Mouse (Mus musculus): ENCODE data around the gene Tmem120b. TPM values are rescaled to one million over a fixed set of nuclear protein-coding genes. Genes with fewer than 3 reads are reported as not detected.

Tmem120b gene
- total and polyA plus RNA-seq, 3 experiments: 5.6 to 6.8 TPM; not detected in 1

DNA sequence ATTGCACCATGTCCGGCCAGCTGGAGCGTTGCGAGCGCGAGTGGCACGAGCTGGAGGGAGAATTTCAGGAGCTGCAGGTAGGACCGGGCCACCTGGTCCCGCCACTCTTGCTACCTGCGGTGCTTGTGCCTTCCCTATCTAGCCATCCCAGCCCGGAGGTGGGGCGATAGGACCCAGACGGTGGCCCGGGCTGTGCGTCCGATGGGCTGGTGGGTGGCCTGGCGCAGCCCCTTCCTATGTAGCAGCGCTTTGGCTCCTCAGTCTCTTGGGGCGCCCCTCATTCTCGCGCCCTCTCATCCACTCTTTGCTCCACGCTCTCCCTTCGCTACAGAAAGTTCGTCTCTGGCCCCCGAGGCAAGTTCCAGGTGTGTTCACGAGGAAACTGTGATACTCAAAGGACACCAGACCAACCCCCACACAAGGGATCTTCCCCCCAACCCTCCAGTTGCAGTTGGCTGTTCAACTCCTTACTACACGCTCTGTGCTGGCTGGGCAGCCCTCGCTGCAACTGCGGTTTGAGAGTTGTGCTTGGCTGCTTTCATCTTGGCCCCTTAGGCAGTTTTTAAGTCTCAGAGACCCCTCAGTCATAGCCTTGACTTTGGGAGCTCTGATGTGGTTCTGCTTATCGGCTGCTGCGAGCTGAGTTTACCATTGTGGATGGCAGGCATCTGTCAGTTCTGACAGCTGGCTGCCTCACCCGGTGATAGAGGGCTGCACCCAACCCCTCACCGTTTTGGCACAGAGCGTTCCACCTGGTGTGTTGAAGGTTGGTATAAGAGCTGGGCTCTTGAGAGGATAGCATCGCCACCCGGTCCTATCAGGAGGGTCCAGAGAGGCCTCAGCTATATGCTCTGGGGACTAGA lies 8.4 kb downstream of the Tmem120b start (continued):
- TF ChIP-seq RCOR1 (IDR thresholded peaks at IDR 0.05; ENCODE audit: low read depth, low read length) (no peak; the same call in 1 of the 2 replicates), SMC3 (IDR thresholded peaks at IDR 0.05; ENCODE audit: low read depth, low read length) (no peak), TAL1 (IDR thresholded peaks at IDR 0.05; ENCODE audit: low read length) (peak; percentile 53)

DNA sequence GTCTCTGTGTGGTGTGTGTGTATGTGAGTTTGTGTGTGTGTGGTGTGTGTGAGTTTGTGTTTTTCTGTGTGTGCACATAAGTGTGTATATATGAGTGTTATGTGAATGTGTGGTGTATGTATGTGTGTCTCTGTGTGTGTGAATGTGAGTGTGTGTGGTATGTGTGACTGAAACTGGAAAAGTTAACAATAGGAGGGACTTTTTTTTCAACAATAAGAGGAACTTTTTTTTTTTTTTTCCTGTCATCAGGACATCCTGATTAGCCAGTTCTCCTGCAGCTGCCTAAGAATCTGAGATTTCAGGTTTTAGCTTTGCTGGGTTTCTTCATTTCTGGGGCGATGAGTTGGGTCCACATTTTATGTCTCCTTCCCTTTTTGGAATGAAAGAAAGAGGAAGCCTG lies 11.4 kb downstream of the Tmem120b start:
- H3K36me3 ChIP-seq (ENCODE audit: control insufficient read depth in 1 of 2, insufficient read depth in 2 of 2, low read length in 2 of 2): peaks cover 0 to 7% of the 10 kb centered on the region in 2 experiments; a peak in 1 of 4 replicates

DNA sequence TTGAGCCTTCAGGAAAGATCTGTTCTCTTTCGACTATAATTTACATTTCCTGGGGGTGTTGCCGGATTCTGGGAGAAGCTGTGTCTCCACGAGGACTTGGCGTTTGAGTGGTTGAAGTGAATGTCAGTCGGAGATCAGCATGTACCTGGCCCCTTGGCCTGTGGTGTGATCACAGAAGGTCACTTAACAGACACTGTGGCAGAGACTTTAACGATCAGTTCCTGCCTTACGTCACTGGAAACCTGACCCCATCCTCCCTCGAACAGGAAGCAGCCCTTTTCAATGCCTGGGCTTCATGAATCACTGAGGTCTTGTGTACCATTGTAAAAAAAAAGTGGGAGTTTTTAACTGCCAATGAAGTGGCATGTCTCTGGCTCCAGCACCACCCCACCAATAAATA lies 11.8 kb downstream of the Tmem120b start:
- Histone ChIP-seq H3K4me3 (ENCODE audit: control insufficient read depth in 1 of 2, insufficient read depth in 1 of 2, low read depth in 2 of 2, low read length in 2 of 2) (no peak overlapping the region), H3K4me1 (ENCODE audit: control insufficient read depth in 1 of 2, insufficient read depth in 2 of 2, low read length in 2 of 2) (peaks cover 7 to 17% of the 10 kb centered on the region in 2 experiments; a peak in 3 of 4 replicates), H3K27ac (ENCODE audit: control insufficient read depth, low read depth, low read length) (no peak overlapping the region), H3K9ac (ENCODE audit: control insufficient read depth, low read depth, low read length, poor library complexity, severe bottlenecking) (no peak overlapping the region), H3K36me3 (ENCODE audit: control insufficient read depth in 1 of 2, insufficient read depth in 2 of 2, low read length in 2 of 2) (peaks cover 0 to 5% of the 10 kb centered on the region in 2 experiments; a peak in 1 of 4 replicates), H3K79me2 (ENCODE audit: control insufficient read depth, insufficient read depth, low read length, poor library complexity) (no peaks in the 10 kb centered on the region; the same call in 1 of the 2 replicates), H3K27me3 (ENCODE audit: control insufficient read depth in 1 of 2, insufficient read depth in 2 of 2, low read length in 2 of 2) (no peaks in the 10 kb centered on the region), H3K9me3 (replicated peaks; ENCODE audit: insufficient read depth, low read length) (no peaks in the 10 kb centered on the region)
- TF ChIP-seq ZNF384 (IDR thresholded peaks at IDR 0.05; ENCODE audit: low read depth, low read length) (no peak), POLR2AphosphoS5 (IDR thresholded peaks at IDR 0.05; ENCODE audit: borderline replicate concordance, low read depth, low read length) (no peak), ZKSCAN1 (IDR thresholded peaks at IDR 0.05; ENCODE audit: low read depth, low read length) (no peak), USF1 (IDR thresholded peaks at IDR 0.05; ENCODE audit: low read depth, low read length) (no peak), MAZ (IDR thresholded peaks at IDR 0.05; ENCODE audit: low read depth, low read length) (no peak), NRF1 (IDR thresholded peaks at IDR 0.05; ENCODE audit: insufficient read depth, low read depth, low read length, poor library complexity, severe bottlenecking) (no peak), POLR2A (IDR thresholded peaks at IDR 0.05; ENCODE audit: control insufficient read depth in 1 of 2, insufficient read depth in 1 of 2, low read depth in 1 of 2, low read length in 2 of 2, poor library complexity in 1 of 2) (no peak), CHD2 (IDR thresholded peaks at IDR 0.05; ENCODE audit: low read length) (no peak), RCOR1 (IDR thresholded peaks at IDR 0.05; ENCODE audit: low read depth, low read length) (no peak), POLR2AphosphoS2 (IDR thresholded peaks at IDR 0.05; ENCODE audit: low read length) (no peak), MEF2A (IDR thresholded peaks at IDR 0.05; ENCODE audit: extremely low read depth, insufficient replicate concordance, low read depth, low read length, poor library complexity, severe bottlenecking) (no peak), MYB (IDR thresholded peaks at IDR 0.05; ENCODE audit: low read depth, low read length) (no peak), MYC (IDR thresholded peaks at IDR 0.05; ENCODE audit: low read depth, low read length) (no peak), MAFK (IDR thresholded peaks at IDR 0.05; ENCODE audit: borderline replicate concordance, low read depth, low read length) (no peak)
- DNase-seq (ENCODE audit: low read depth, low spot score): no peak

More for the DNA sequence above, 11.4 kb downstream of the Tmem120b start:
- H3K27me3 ChIP-seq (ENCODE audit: control insufficient read depth in 1 of 2, insufficient read depth in 2 of 2, low read length in 2 of 2): no peaks in the 10 kb centered on the region
- TF ChIP-seq JUND (IDR thresholded peaks at IDR 0.05; ENCODE audit: low read depth, low read length): no peak
- TF ChIP-seq POLR2AphosphoS2 (IDR thresholded peaks at IDR 0.05; ENCODE audit: low read length): no peak
- peak; percentile 83 for TF ChIP-seq ZNF384 (IDR thresholded peaks at IDR 0.05; ENCODE audit: low read depth, low read length)
- no peak for DNase-seq (ENCODE audit: low read depth, low spot score)
- H3K79me2 ChIP-seq (ENCODE audit: control insufficient read depth, insufficient read depth, low read length, poor library complexity): no peaks in the 10 kb centered on the region; the same call in 1 of the 2 replicates
- no peak overlapping the region for H3K9ac ChIP-seq (ENCODE audit: control insufficient read depth, low read depth, low read length, poor library complexity, severe bottlenecking)
- H3K9me3 ChIP-seq (replicated peaks; ENCODE audit: insufficient read depth, low read length): no peaks in the 10 kb centered on the region
- no peak overlapping the region for H3K4me3 ChIP-seq (ENCODE audit: control insufficient read depth in 1 of 2, insufficient read depth in 1 of 2, low read depth in 2 of 2, low read length in 2 of 2)
- no peak overlapping the region for H3K27ac ChIP-seq (ENCODE audit: control insufficient read depth, low read depth, low read length)
- H3K4me1 ChIP-seq (ENCODE audit: control insufficient read depth in 1 of 2, insufficient read depth in 2 of 2, low read length in 2 of 2): peaks cover 8 to 21% of the 10 kb centered on the region in 2 experiments; a peak in 3 of 4 replicates
